Mouse (Mus musculus): ENCODE measurements around the gene Azin2.
A peak's percentile ranks its signal among the peaks of the same experiment; 100 is the strongest.

The Azin2 gene

DNA sequence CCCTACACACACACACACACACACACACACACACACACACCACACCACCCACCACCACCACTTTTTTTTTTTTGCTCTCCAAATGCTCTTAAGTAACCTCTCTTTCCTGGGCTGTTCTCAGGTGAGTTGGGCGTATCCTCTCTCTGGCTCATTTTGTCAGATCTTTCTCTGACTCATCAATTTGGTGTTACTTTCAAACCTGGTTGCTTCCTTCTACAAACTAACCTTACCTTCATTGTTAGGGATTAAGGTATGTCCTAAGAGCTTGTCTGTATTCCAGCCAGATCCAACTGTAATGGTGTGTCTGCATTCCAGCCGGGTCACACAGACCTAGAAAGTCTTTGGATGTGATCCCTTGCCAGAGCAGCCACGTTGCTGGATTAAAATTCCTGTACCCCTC, 15.0 kb upstream of the Azin2 start:
- no peak for DNase-seq (ENCODE audit: extremely low spot score)

DNA sequence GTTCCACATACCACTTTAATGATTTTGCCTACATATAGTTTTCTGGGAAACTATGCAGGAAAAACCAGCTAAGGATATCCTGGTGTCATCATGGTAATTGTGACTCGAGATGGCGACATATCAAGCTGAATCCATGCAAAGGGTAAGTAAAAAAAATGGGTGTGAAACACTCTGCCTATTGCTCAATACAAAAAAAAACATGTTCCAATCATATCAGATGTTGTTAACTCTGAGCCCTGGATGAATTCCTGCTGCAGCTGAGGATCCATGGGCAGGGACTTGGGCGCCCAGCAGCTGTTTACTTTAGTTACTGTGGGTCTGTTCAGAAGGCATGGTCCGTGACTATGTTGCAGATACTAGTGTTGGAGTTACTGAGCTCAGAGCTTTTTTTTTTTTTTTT, 14.3 kb upstream of the Azin2 start:
- DNase-seq (ENCODE audit: extremely low spot score), result no peak

DNA sequence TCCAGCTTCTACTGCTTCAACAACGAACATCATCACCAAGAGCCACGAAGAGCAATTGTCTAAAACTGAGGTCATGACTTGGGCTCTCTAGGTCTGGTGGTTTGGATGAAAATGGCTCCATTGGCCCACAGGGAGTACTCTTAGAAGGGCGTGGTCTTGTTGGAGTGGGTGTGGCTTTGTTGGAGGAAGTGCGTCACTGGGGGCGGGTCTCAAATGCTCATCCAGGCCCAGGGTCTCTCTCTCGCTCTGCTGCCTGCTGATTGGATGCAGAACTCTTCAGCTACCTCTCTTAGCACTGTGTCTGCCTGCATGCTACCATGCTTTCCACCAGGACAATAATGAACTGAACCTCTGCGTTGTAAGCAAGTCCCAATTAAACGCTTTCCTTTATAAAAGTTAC, 12.4 kb upstream of the Azin2 start:
- no peak for DNase-seq (ENCODE audit: extremely low spot score)

DNA sequence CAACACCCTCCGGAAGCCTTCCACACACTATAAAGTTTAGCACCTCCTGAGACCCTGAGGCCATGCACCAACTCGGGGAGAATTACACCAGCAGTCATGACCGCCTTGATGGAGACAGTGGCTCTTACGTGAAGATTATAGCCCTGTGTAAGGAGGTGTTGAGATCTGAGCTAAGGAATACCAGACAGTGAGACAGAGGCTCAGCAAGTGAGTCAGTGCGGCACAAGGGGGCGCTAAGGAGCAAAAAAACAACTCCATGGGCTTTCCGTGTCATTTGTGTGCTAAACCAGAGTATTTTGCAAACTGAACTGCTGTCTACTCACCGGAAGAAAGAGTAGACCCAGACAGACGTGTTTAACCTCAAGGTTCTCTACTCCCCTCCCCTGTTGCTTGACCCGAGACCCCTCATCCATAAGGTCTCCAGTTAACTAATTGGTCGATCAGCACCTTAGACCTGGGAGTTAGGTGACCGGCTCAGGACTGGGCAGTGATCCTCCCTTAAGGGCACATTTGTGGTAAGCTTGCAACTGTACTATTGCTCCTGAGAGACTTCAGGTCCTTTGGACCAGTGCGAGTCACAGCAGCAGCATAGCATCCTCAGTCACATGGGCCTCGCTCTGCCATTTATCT, 8.9 kb upstream of the Azin2 start:
- DNase-seq (ENCODE audit: extremely low spot score), result peak; percentile 73

DNA sequence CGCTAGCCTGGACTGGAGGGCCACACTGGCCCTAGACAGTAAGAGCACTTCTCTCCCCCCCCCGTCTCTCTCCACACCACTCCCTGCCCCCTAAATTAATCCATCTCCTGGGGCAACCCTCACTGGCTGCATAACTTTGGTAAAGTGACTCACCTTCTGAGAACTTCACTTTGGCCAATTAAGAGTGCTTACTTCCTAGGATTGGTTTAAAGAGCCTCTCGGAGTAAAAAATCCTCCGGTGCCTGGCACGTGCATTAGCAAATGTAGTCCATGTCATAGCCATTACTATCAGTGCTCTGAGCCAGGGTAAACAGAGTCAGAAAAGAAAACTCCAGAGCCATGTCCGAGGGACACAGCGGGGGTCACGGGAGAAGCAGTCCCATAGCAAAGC, 8.2 kb upstream of the Azin2 start:
- no peak for DNase-seq (ENCODE audit: extremely low spot score)

DNA sequence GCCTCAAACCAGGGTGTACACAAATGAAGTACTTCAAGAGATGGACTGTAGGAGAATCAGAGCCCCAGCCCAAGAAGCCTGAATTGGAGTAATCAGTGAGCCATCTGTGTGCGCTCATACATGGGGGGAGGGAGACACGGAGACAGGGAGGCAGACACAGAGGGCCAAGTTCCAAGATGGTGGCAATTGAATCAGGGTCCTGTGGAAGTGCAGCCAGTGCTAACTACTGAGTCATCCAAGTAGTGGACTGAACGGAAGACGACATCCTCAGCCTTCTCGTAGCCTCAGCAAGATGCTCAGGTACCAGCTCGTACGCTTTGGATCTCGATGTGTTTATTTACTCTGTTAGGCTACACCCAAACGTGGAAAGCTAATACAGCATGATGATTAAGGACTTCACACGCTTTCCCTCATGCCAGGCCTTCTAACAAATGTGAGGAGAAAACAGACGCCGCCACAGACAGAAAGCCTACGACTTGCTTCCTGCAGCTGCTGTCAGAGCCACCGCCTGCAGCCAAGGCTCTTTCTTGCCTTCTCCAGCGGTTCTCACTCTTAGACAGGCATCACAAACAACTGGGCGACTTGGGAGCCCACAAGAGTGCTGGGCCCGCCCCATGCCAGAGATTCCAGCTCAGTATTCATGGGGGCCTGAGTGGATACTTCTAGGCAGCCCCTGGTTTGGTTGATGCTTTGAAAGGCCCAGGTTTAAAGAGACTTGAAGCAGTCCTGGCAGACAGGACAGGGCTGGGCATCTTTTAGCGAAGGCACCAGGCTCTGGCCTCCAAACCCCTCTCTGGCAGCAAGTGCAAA, 7.6 kb upstream of the Azin2 start:
- DNase-seq (ENCODE audit: extremely low spot score), result no peak

DNA sequence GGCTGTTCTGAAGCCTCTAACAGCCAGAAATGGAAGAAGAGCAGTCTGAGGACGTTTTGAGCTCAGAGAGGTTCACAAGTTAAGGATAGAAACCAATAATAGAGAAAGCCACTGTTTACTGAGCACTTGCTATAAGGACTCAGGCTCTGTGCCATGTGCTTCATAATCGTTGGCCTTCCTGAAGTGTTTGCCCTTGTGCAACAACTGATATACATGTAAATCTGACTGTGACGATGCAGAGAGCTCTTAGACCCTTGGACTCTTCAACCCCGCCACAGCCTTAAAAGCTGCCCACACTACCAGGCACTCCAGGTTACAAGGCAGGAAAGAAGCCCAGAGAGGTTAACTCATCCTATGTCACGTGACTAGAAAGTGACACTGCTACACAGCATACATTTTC, 6.8 kb upstream of the Azin2 start:
- no peak for DNase-seq (ENCODE audit: extremely low spot score)

DNA sequence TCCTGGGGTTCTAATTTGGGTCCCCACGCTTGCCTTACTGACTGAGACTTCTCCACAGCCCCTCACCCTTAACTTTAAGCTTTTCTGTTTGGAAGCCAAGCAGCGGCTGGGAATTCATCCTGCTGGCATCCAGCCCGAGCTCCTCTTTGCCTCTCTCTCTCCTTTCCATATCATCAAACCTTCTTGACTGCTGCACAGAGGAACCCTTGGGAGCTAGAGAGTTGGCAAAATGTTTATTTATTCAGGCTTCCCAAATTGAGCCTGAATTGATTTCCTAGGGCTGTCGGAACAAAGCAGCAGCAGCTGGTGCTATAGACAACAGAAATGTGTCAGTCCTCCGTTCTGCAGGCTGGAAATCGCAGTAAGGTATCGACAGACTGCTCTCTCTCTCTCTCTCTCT, 4.5 kb upstream of the Azin2 start:
- DNase-seq (ENCODE audit: extremely low spot score), result no peak

DNA sequence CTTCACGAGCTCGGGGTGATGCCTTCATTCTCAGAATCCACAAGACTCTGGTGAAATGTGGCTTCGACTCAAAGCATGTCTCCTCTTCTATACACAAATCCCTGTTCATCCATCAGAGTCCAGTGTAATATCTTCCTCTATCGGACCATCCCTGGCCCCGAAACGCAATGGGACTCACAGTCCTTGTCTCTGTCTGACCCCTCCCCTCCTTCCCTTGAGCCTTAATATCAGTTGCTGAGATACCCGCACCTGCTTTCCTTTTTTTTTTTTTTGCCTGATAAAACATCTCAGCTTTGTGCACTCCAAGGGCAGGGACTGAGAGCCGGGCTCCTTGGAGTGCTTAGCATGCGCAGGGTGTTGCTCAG, 666 bp upstream of the Azin2 start:
- peak; percentile 12 for DNase-seq (ENCODE audit: extremely low spot score)

DNA sequence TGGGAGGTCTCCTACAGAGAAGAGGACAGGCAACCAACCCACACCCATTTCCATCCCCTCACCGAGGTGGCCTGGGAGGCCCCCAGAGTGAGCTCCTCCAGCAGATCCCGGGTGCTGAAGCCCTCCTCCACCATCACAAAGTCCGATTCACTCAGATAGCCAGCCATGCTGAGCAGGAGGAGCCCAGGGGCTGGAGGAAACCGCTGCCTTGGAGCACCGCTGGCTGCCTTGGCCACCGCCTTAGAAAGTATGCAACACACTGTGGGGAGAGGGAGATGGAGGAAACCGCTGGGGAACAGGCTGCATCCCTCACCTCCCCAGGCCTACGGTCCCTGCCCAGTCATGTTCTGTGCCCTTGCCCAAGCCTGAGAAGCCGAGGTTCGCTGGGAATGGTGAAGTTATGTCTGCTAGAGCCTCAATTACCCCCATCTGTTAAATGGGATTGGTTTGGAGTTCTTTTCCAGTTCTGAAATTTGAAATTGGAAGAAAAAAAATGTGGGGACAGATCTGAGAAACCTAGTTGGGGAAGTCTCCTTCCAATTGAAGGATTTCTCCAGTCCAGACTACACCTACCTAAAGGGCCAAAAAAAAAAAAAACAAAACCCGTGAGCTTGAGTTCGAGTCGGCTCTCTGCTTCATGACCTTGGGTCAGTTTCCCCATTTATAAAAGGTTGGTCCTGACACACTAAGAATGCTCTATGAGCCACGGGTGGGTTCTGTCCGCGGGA, 777 bp downstream of the Azin2 start:
- DNase-seq (ENCODE audit: extremely low spot score), result peak; percentile 34

DNA sequence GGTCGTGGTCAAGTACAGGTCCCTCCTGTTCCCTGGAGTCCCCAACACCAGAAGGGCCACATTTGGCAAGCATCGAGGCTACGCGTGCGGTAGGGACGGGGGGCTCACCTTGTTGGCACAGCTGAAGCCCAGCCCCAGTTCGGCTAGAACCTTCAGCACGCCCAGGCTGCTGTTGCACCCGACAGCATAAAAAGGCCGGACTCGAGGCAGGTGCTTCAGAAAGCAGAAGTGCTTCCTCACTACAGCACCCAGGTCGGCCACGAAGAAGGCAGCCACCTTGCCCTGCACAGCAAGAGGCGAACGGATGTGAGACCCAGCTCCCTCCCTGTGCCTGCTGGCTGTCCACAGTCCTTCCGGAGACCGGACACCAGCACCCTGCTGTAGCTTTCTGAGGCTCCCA, 2.6 kb downstream of the Azin2 start:
- no peak for DNase-seq (ENCODE audit: extremely low spot score)

DNA sequence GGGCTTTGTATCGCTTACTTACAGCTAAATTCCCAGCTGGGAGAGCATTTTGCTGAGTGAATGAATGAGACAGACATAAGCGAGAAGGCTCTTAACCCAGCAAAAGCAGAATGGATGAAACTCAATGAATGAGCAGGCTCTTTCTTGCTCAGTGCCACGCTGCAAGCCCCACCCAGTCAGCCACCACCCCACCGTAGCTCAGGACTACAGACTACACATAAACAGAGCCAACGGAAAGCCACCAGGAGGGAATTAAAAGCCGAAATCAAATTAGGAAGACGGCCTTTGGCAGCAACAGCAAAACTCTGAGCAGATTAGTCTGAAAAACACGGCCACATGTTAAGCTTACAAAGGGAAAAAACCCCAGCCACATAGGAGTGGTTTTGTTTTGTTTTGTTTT, 3.4 kb downstream of the Azin2 start:
- DNase-seq (ENCODE audit: extremely low spot score), result no peak

DNA sequence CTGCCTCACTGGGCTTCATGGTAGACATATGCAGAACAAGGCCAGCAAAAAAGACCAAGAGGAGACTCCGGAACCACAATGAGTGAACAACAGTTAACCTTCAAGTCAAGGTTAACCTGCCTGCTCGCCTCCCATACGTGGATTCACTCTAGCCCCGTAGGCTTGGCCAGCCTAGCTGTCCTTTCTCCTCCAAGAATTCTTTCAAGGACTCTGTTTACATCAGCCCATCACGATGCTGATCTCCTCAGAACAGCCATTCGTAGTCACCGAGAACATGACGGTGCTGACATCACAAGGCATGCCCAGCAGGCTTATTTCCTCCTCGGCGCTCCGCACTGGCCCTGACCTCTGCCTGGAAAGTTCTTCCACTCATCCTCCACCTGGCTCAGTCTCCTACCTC, 4.1 kb downstream of the Azin2 start:
- DNase-seq (ENCODE audit: extremely low spot score), result no peak

DNA sequence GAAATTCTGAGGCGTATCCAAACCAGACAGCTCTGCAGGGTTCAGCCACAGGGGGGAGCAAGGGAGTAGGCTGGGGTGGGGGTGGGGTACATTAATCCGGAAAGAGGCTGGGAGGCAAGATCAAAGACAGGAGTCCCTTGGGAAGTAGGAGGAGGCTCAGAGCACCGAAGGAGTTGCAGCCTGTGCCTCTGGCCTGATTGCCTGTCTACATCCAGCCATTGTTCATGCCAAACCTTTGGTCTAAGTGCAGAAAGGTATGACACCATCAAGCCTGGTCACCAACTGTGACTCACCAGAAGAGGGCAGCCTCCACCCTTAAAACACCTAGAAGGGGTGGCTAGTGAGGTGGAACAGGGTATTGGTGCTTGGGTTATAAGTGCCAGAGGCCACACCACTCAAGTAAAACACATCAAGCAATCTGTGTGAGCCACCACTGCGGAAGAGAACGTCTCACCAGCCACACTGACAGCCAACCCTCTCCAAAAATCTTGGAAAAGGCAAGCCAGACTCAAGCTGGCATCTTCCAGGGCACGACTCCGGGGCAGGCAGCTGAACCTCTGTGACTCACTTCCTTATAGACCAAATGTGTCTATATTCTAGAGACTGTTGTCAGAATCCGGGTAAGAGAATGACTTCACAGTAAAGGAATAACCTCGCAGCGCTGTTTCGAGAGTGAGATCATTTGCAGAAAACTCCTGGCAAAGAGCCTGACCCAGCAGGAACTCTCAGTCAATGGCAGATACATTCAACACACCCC, 4.9 kb downstream of the Azin2 start:
- DNase-seq (ENCODE audit: extremely low spot score), result peak; percentile 69

DNA sequence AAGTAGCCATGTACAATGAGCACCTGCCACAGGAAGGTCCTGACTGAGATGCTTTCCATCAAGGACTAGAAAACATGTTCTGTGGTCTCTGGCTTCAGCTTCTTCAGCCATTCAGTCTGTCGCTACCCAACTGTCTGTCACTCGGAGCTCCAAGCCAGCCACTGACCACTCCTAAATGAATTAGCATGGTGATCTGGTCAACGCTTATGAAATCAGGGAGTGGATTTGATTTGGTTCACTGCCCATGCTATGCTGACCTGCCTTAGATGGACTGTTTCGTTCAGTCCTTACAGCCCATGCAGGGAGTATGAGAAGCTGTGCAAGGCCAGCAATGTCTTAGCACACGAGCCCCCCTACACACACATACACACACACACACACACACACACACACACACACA, 8.4 kb downstream of the Azin2 start:
- DNase-seq (ENCODE audit: extremely low spot score), result no peak

DNA sequence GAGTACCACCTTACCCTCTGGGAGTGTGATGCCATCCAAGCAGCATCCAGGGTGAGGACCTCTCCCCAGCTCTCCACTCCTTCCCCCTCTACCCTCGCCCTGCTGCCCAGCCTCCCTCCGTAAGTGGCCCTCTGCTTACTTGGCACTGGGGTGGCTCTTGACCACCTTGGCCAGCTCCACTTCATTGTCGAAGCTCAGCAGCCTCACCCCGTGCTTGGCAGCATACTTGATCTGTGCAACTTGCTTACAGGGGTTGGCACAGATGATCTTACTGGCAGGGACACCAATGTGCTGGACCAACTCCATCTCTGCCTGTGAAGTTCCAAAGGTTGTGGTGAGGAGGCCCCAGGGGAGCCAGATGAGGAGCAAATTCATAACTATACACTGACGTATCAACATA, 11.8 kb downstream of the Azin2 start:
- no peak for DNase-seq (ENCODE audit: extremely low spot score)

DNA sequence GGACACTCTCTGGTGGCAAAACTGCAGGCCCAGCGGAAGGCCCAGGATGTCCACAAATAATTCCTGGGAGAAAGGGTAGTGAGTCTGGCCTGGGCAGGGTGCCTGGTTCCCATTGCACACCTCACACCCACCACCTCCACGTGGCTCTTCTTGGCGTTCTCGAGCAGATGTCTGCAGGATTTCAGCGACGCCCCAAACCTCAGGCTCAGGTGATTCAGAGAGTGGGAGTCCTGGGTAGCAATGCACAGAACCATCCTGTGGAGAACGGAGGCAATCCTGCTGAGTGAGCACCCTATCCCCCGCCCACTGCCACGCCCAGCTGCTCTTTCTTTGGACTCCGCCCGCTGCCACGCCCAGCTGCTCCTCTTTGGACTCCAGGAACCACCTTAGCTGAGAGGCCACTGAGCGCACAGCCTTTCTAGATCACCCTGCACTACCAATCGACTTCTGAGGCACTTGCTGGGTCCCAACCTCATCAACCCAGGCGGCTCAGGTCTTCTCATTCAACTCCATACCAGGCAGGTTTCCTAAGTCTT, 12.7 kb downstream of the Azin2 start:
- no peak for DNase-seq (ENCODE audit: extremely low spot score)

DNA sequence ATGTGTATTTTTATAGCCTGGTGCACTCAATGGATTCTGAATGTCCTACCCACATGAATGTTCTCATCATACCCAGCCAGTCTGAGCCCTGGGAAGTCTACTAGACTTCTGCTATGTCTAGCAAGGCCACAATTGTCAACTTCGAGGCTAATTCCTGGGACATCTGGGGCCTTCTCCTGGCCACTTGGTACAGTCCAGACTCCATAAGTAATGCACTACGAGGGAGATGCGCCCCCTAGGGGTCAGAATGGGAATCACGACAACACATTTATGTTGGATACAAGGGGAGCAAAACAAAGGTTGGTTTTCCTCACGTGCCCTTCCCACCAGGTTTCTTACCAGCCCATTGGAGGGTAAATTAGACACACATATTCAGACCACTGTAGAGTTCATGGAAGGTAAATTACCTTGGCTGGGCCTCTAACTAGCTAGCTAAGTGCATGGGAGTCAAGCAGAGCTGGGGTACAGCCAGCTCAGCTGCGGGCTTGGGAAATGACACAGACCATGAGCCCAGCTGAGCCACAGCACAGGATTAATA, 14.0 kb downstream of the Azin2 start:
- DNase-seq (ENCODE audit: extremely low spot score), result peak; percentile 53

DNA sequence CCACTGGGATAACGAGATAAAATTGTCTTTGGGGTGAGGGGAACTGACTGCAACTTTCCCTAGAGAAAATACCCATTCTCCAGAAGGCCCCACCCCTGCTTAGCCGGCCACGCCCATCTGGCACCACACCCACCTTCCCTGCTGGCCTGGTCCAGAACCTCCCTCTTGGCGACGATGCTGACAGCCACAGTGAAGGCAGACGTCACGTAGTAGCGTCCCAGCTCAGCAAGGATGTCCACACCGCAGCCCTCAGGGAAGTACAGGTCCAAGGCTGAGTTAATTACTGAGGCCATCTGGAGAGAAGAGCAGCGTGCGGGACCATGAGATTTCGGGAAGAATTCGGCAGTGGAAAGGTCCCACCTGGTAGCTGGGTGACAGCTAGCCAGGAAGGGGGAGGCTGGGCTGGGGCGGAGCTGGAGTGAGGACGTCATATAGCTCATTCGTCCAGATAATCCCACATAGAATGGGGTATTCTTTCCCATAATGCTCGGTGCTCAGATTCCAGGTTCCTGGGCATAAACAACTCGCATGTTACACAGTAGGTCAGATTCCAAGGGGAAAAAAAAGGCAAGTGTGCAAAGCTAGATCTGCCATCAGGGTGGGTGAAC, 14.8 kb downstream of the Azin2 start:
- peak; percentile 12 for DNase-seq (ENCODE audit: extremely low spot score)

DNA sequence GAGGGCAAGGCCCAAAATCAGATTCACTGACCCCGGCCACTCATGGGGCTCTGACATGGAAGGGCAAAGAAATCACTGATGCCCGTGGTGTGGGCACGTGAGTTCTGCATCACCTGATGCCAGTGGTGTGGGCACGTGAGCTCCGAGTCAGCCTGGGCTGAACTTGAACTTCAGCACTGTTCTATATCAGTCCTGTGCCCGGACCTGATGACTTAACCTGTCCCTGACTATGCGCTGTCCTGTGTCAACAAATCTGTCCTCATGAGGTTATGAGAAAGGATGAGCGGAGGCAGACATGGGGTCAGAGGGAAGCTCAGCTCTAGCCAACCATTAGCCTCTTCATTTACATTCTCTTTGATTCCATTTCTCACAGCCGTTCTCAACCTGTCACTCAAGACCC, 15.5 kb downstream of the Azin2 start:
- no peak for DNase-seq (ENCODE audit: extremely low spot score)

DNA sequence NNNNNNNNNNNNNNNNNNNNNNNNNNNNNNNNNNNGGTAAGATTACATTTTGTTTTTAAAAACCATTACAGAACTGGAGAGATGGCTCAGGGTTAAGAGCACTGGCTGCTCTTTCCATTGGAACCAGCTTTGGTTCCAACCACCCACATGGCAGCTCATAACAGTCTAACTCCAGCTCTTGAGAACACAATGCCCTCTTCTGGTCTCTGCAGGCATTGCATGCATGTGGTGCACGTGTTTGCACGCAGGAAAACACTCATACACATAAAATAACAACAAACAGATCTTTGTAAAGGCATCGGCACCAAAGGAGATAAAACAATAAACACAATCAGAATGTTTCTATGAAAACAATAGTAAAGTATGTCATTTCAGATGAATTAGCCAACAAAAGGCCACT, 19.9 kb downstream of the Azin2 start:
- no peak for DNase-seq (ENCODE audit: extremely low spot score)
